Mouse (Mus musculus) lung, postnatal 10 days (tissue): Measurements from ENCODE around the gene Mpdu1.
"Not testable (repeated sequence)": the region's sequence is repeated elsewhere in the genome, so short reads cannot be mapped to it uniquely, and the experiment has no call there.

Source experiments
- DNase-seq: peaks from one replicate; pipeline ENCODE4 v3.0.0; 2021

Gene Mpdu1

DNA sequence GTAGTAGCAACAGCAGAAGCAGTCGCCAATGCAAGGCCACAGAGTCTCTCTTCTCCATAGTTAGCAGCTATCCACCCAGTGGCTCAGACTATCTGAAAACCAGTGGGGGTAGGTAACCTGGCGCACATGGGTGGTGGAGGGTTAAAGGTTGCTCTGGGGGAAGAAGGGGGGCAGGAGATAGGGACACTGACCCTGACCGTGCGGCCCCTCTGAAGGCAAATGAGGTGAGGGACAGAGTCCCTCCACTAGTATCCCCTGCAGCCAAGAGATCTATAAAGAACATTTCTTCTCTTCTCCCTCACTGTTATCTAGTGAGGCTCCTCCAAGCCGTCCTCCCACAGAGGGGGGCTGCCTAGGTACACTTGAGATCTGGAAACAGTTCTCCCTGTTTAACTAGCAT lies 44.6 kb downstream of the Mpdu1 start, which contains the start of gene Shbg:
Gene Shbg, minus strand, starts transcription at position 101 of the 400 bp plus-strand sequence.
- DNase-seq: no peak

DNA sequence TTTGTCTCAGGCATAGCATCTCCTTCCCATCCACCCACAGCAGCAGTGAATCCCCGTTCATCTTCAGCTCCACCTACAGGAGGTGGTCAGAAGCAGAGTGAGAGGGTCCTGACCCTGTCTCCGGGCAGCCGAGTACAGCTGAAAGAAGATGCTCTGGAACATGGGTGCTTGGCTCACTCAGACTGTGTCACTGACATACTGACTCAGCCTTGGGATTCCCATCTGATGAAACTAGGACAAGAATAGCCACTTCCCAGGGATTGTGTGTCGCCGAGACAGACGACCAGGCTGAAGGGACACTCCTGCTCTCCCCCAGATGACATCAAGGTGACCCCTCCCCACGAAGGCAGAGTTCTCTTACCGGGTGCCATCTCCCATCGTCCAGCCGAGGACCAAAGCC lies 45.7 kb downstream of the Mpdu1 start:
- no peak for DNase-seq

DNA sequence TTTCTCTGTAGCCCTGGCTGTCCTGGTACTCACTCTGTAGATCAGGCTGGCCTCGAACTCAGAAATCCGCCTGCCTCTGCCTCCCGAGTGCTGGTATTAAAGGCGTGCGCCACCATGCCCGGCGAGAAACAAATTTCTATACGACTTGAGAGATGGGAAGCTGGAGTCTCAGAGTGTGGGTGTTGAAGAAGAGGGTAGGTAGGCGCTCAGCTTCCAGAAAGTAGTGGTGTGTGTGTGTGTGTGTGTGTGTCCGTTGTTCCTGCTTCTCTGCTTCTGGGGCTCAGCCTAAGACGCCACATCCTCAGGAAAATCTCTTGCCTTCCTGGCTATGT lies 48.2 kb downstream of the Mpdu1 start:
- DNase-seq: not testable (repeated sequence)

DNA sequence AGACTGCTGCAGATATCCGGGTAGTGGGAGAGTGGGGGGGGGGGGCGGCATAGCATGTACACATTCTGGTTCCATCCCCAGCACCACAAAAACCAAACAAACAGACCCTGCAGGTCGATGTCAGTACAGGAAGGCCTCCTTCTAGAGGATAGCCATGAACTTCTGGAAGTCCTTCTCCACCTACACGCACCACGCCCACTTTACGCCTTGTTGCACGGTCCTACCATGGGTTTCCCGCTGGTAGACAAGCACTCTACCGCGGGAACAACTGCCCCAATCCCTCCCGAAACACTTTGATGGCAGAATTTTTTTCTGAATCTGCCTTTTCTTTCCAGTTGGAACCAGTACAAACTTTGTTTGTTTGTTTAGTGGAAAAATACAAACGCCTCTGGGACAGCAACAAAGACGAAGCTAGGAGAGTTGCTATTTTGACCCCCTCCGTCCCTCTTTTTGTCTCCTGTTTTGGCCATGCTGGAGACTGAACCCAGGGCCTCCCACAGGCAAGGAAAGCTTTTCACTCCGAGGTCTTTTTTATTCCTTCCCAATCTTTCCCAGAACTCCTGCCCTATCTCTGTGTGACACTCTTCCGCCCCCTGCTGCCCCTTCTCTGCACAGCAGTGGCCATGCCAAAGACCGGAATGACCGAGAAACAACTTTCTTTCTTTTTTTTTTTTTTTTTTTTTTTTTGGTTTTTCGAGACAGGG lies 48.7 kb downstream of the Mpdu1 start:
- DNase-seq: peak; percentile 95

DNA sequence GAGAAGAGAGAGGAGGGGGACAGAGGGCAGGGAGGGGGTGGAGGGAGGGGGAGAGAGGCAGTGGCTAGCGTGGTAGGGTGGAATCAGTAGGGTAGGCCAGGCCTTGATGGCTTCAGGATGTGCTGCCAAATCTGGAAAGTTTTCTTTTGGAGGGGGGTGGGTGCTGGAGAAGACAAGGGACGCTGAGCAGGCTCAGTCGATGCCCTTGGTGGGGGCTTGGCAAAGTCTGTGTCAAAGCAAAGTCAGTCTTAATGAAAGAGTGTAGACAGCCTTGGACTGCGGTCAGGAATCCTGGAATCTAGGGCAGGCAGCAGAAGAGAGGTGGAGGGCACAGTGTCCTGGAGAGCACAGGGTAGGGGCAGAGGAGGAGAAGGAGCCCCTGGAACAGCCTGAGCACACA lies 51.5 kb downstream of the Mpdu1 start:
- DNase-seq: no peak

DNA sequence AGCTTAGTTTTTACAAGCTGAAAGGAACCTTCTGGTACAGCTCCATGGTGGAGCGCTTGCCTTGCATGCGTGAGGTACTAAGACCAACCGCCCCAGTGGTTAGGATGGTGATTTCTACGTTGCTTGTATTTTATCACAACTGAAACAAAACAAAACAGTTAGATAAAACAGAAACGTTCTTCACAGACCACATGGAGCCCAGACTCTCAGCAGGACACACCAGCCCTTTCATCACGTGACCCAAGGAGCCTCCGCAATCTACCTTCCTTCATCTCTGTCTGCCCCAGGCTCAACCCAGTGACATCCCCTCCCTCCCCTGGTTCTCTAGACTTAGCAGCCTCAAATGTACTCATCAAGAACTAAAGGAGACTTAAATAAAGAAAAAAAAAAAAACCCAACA lies 53.0 kb downstream of the Mpdu1 start:
- no peak for DNase-seq

DNA sequence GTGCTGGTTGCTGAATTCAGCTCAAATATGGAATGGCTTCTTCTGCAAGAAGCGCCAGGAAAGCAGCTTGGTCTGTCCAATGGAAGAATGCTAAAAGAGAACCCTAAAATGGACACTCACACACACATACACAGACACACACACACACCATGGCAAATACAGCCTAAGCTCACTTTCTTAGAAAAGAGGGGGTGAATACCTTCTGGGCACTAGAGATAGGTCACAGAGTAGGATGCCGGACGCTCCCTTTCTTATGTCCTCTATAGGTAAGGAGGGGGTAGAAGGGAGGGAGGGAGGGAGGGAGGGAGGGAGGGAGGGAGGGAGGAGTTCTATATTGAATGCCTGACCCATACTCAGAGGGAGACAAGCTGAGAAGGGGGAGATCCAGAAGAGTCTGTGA lies 53.9 kb downstream of the Mpdu1 start:
- DNase-seq: no peak

DNA sequence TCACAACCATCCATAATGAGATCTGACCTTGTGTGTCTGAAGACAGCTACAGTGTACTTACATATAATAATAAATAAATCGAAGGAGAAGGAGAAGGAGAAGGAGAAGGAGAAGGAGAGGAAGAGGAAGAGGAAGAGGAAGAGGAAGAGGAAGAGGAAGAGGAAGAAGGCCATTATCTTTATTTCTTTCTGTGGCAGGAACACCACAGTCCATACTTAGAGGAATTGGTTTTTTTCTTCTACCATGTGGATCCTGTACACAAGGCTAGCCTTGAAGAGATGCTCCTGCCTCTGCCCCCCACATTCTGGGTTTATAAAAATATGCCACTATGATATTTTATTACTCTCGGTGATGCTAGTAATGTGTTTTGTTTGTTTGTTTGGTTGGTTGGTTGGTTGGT lies 55.6 kb downstream of the Mpdu1 start:
- DNase-seq: no peak
